Mouse (Mus musculus) adrenal gland (tissue): ENCODE results near the gene Setd4.

Experiments used
- intact Hi-C: fragments of 180-260 bp; cut with DNase I; formaldehyde crosslinking; loops from one replicate; pipeline ENCODE4 v1.15.1; 2025

Gene Setd4

DNA sequence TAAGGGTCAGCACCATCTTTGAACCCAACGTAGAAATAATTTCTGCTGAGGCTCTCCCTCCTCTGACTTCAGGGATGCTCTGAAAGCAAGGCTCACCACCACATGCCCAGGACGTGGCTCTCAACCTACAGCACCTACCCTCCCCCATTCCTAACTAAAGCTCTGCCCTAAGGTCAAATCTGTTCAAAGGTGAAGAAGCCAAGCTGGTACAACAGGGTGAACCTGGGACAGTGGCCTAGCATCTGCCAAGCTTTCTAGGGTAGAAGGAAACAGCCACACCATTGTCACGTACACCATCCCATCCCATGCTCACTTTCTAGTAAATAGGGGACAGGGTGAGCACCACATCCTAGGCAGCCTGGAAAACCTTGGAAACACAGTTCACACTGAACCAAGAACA, 11.2 kb downstream of the Setd4 start:
- intact Hi-C loops = no loop called here

DNA sequence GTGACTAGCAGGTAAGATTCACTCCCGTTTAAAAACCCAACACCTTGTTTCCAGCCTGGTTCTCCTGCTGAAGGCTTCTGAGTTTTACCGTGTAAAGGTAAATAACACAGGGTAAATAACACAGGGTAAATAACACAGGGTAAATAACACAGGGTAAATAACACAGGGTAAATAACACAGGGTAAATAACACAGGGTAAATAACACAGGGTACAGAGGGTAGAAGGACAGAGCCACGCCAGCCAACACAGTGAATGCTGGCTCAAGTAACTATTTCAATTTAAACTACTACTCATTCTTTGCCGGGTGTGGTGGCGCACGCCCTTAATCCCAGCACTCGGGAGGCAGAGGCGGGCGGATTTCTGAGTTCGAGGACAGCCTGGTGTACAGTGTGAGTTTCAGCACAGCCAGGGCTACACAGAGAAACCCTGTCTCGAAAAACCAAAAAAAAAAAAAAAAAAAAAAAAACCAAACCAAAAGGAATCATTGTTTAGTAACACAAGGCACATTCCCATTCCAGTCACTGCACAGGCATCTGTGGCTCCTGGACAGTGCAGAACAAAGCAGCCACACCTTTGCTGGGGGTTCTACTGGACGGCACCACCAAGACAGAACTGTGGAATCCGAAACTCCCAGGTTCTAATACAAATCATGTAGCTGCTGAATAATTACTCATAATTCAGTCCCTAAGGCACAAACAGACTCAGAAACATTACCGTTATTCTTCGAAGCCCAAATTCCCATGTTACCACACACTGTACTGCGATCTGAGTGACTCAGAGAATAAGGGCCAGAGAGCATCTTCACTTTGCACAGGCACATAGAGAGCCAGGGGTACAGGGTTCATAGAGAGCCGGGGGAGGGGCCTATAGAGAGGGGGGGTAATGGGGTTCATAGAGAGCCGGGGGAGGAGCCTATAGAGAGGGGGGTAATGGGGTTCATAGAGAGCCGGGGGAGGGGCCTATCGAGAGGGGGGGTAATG, 12.1 kb downstream of the Setd4 start:
- intact Hi-C loops = no loop called here

DNA sequence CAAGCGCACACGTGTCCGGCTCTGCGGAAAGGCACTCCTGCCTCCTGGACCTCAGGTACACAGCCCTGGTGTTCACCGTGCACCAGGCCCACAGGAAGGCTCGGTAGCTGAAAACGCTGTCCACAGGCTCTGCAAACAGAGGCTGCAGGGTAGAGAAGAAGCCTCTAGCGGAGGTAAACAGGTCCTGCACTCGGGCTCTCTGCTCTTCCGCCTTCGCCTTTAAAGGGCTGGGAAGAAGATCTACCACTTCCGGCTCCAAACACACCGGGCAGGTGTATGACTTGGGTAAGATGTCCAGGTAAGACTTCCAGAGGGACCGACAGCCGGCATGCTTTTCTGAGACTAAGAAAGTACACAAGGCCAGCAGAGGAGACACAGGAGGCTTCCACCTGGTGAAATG, 12.9 kb downstream of the Setd4 start:
- intact Hi-C loops = no loop called here

DNA sequence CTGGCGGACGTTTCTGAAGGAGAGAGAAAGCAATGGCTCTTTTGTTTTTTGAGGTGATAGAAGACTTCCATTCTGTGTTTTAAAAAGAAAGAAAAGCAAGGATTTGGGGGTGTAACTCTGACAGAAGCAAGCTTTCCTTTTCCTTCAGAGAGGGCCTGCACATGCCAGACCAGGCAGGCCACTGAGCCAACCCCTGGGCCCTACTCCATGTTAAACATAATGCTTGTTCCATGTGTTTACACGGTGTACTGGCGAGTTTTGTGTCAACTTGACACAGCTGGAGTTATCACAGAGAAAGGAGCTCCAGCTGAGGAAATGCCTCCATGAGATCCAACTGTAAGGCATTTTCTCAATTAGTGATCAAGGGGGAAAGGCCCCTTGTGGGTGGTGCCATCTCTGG, 15.6 kb downstream of the Setd4 start:
- intact Hi-C loops = no loop called here

DNA sequence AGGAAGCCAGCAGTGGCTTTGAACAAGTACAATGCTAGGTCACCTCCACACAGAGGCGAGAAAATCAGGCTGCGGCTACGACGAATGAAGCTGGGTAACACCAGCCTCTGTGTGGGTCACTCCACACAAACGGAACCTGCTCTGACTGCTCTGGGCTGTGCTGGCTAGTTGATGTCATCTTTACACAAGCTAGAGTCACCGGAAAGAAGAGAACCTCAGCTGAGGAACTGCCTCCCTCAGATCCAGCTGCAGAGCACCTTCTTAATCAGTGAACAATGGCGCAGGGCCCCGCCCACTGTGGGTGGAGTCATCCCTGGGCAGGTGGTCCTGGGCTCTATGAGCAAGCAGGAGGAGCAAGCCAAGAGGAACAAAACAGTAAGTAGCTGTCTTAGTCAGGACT, 17.5 kb downstream of the Setd4 start:
- intact Hi-C loops = no loop called here

DNA sequence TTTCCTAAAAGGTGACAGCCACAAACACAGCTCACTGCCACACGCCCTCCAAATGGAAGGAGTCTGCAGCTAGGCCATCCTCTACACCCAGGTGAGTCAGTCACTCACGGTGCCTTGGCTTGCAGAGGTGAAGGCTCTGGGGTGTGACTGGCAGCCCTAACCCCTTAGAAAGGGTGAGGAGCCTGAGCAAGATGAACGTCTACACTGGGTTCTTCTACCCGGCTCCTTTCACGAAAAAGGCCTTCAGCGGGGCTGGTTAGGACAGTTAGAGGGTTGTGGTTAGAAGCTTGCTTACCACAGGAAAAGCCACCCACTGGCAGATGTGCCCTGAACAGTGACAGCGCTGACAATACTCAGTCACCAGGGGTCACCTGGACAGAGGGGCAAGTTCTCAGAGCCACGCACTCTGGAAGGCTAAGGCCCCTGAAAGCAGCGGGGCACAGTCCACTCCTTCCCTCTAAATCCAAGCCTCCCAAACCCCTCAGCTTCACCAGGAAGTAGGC, 18.1 kb downstream of the Setd4 start:
- intact Hi-C loops = no loop called here

DNA sequence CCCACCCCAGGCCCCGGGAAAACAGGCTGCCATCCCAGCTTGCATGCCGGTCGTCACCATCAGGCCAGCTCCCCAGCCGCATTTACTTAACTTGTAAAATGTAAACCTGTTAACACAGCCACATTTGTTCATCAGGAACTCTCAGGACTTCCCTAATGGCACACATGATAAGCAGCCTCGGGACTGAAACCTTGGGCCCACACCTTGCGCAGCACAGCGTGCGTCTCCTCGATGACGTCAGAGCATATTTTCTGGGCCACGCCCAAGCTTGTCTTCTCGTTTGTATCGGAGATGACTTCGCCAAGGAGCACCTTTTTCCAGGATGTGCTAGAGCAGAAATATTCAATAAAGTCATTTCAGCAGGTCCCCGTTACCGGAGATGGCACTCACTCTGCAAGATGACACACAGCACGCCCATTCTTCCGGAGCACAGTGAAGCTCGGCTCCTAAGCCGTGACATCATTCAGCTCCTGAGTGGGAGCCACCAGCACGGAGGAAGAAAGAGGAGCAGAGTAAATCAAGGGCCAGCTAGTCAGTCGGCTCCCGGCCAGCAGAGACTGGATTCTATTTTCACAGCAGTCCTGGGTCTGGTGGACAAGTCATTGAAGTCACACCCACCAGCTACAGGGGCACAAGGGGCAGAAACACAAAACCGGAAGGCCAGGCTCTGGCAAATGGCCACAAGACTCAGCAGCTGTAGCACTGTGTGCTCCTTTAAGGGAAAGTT, 18.7 kb downstream of the Setd4 start:
- intact Hi-C loops = no loop called here

DNA sequence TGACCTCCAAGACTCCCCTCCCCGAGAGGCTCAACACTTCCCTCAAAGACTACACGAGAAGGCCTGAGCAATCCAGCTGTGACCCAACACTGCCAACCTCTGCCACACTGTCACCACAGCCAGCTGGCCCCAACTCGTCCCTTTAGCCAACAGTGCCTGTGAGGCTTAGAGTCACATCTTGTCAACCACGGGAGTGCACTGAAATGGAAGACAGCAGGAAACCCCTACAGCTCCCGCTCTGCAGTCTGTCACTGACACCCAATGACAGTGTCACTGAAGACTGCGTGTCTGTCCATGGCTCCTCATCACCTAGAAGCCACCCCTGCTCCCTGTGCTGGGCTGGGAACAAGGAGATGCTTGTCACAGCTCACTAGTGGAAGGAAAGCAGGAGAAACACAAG, 22.7 kb downstream of the Setd4 start:
- intact Hi-C loops = no loop called here

DNA sequence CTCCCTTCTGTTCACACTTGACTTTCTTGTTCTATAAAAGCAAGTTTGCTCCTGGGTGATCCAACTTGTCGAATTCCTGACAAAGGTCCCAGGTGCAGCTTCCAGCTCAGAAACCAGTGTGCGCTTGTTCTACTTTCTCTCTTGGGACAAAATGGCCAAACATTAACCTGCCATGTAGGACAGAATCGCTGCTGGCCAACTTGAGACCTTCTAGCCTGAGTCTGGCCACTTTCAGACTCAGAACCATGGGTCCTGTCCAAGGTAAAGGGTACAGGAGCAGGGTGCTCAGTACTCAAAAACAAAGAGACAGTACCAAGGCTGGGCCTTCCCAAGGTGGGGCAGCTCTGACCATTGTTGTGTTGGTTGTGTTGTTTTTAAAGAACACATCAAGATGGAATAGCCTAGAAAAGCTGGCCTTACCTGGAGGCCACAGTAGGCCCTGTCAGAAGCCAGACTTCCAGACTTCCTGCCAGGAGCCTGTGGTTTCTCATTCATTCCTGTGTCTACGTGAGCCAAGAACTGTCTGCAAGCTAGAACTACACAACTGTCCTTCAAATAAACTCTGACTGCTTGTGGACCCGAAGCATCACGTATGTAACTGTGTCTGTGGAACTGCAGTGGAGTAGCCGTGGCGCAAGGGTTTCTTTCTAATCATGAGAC, 25.4 kb downstream of the Setd4 start:
- intact Hi-C loops = no loop called here

DNA sequence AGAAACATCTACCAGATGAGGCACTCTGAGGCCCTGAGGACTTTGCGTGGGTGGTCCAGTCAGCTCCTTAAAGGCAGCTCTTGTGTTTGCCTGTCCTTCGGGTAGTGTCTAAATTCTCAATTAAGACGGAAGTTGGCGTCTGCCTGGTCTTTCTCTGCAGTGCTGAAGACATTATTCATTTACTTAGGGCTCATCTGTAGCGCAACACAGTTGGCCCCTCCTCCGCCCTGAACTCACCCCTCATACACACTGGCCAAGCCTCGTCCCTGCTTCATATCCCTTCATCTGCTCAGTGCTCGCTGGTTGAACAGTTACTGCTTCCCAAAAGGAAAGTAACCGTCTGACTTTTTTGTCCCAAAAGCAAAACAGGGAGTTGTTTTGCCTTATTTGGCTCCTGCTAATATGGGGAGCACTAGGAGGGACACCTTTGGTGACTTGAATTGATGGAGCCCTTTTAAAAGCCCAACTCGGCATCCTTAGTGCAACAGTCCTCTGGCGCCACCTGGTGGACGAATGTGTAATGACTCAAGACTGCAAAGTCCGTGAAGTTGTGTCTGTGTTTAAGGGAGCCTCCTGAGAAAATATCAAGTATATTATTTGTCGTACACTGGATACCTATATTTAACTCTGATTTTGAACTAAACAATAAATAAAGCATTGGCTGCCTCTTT, 27.3 kb downstream of the Setd4 start:
- intact Hi-C loops = no loop called here

DNA sequence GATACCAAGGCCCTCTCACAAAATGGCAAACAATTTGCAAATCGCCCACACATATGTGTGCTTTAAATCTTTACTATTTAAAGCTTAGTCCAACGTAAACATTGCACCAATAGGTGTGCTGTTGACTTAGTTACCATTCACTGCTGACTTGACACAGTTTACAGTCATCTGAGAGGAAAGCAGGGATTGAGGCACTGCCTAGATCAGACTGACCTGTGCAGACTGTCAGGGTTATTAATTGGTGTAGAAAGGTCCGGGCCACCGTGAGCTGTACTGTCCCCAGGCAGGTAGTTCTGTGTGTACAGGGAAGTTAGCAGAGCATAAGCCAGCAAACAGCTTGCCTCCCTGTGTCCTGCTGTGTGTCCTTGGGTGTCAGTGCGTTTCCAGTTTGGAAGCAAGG, 28.3 kb downstream of the Setd4 start:
- intact Hi-C loops = no loop called here

DNA sequence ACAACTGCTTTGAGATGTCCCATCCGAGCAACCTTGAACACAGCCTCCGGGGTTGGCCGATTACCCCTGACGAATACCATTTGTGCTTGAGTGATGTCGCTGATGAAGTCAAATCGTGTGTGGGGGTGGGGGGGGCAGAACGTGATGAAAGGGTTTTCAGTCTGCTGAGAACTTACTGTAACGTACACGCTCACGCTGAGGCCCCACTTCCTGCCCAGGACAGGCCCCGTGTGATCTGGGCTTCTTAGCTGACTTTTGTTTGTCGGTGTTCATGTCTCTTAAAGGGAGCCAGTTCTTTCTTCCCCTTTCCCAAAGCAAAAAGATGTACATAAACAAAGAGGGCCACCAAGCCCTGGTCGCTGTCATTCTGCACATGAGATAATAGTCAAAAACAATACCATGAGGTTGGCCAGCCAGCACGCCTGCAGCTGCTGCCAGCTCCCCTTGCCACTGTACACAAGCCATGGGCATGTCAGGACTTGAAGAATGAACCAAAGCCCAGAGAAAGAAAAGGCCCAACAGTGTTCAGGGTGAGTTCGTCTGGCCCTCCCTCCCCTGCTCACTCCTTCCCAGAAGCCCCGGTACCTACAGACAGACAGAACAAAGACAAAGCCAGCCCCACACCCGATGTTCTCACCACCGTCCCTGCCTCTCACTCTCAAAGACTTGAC, 29.2 kb downstream of the Setd4 start:
- intact Hi-C loops = no loop called here

DNA sequence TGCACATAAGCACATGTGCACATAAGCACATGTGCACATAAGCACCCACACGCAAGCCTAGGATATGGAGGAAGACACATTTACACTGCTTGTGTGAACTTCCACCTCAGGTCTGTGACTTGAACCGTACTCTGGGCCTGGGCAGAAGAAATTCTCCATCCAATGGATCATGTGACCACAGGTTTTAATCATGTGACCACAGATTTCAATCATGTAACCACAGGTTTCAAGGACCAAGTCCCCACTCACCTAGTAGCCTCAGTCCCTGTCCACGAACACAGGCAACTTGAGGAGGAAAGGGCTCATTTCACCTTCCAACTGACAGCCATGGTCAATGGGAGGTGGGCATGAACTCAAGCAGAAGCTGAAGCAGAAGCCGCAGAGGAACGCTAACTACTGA, 30.4 kb downstream of the Setd4 start:
- intact Hi-C loops = no loop called here

DNA sequence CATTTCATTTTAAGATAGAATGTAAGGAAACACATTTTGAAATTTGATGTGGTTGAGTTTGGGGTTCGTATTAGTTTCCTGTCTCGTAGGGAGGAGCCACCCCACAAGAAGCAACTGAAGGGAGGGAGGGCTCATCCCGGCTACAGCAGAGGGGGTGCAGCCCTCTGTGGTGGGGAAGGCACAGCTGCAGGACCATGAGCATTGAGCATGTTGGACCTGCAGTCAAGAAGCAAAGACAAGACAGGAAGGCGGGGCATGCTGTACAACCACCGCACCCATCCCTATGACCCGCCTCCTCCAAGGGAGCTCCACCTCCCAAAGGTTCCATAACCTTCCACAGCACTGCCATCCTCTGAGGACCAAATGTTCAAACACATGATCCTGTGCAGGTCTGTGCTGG, 31.5 kb downstream of the Setd4 start:
- intact Hi-C loops = no loop called here

DNA sequence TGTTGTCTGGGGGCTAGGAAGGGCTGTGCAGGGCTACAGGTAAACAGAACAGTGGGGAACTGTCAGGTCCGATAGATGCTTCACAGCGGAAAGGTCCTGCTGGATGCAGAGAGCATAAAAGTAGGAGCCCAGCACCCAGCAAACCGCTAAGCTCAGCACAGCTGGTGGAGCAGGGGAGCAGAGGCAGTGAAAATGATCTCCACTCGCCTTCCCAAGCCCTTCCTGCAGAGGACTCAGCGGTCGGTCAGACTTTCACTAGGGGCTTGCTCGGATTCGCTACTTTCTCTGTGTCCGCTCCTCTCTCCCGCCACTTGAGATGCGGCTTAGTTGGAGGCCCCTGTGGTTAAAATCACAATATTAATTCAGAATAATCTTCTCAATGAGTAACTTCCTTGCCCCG, 45.4 kb downstream of the Setd4 start:
- intact Hi-C loops = no loop called here

DNA sequence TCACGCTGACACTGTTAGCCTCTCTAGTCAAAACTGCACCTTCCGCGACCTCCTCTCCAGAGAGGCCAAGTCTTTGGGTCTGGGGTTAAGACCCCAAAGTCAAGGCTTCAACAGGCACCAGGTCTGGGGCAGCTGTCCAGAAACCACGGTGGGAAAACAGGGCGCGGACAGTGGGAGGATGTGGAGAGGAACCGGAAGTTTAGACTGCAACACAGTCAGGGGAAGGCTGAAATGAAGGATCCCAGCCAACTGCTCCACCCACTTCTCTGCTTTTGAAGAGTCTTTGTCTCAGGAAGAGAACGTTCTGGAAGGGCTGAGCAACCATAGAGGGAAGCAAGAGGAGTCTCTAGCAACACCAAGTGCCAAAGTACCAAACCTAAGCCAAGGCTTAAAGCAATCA, 46.2 kb downstream of the Setd4 start:
- intact Hi-C loops = no loop called here

DNA sequence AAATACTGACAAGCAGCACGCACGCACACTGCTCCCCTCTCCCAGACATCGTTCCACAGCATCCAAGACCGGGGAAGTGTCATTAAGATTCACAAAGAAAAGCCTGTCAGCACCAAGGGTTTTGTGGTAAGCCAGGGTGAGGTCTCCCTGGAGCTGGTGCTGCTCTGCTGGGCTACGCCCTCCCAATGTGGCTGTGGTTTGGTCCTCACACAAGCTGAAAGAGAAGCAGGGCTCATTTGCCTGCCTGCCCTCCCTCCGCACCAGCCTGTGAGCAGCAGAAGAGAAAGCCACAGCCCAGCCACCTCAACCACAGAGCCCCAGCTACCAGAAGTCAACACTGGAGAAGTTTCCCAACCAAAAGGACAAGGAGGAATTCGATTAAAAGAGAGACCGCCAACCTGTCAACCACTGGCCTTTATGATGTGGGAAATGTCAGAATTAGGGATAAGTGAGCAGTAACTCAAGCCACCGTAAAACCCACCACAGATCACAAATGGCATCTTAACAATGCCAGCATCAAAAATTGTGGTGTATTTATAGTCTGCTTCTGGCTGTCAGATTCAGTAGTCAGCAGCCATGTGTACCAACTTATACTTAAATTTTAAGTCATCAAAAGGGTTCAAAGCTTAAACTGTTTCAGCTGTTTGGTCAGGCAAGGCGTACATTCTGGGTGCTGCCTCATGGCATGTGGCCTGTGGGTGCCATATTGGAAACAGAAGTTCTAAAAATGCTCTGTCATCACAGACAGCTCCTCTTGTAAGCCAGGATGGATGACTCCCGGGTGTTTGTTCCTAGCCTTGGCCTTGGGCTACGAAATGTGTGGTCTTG, 51.0 kb downstream of the Setd4 start:
- intact Hi-C loops = no loop called here

DNA sequence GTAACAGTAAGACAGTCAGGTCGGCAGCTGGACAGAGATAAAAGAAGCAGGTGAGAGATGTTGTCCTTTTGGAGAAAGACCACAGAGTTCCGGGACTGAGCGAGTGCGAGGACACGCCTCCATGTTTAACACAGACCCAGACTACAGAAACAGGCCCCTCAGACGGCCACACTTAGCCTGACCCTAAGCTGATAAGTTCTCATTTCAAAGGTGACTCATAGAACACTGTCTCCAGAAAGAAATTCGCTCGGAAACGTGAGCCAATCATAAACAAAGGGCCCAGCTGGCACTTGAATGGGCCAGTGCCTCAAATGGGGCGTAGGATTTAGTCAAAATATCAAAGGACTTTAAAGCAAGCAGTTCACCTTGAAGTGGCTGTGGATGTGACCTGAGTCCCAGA, 54.6 kb downstream of the Setd4 start:
- intact Hi-C loops = no loop called here

DNA sequence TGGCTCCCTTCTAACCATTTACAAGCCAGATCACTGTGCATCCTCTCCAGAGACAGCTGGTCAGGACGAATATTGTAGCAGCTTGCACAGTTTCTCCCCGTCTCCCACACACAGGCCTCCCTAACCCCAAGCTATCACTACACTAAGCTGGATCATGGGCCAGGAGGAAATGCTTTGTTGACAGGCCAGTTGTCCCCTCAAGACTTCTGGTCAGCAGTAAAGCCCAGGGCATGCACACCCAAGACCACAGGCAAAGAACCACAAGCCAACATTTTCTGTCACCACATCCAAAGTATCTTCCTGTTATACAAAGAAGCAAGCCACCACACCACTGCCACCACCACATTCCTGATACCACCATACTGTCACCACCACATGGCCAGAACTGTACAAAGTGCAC, 55.8 kb downstream of the Setd4 start:
- intact Hi-C loops = no loop called here

DNA sequence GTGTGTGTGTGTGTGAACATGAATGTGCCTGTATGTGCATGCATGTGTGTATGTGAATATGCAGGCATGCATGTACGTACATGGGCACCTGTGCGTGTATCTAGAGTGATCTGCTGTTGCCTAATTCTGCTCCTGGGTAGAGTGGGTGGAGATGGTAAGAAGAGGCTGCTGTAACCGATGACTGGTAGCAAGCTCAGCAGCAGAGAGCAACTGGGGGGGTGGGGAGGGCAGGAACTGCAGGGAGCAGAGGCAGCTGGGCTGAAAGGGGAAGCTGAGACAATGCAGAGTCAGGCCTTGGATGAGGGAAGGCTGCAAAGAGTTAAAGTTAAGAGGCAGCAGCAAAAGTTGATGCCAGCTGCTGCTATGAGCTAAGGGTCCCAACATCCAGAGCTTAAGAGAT, 56.7 kb downstream of the Setd4 start:
- intact Hi-C loops = no loop called here
